Mouse (Mus musculus): ENCODE measurements around the gene Chrm2. TPM values are rescaled to one million over a fixed set of nuclear protein-coding genes. Genes with fewer than 3 reads are reported as not detected.

Gene Chrm2
- polyA plus RNA-seq, 1 experiment from 2014 or later, result 4.1 TPM

DNA sequence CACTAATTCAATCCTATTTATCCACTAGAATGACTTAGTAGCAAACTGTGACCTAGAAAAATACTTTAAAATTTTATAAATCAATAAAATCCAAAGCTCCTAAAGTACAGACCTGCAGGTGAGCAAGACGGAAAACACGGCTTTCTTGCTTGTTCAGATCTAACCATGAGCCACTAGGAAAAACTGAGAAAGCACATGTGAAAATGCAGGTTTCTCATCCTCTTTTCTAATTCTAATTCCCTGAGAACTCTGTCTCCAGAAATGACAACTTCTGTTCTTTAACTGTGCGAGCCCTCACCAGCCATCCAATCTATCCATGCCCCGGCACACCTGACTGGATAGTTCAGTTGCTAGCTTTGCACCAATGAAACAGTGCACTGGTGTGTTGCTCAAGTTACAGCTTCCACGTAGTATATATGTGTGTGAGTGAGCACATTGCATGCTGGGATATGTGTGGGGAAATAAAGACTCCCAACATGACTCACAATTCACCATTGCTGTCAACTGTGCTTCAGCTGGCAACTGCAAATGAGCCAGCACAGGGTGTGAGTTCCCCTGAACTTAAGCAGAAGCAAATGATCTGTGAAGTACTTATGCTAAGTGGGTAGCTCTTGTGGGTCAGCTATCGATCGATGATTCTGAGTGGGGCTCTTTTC, 119.3 kb downstream of the Chrm2 start:
- Histone ChIP-seq H3K27me3 (replicated peaks; ENCODE audit: insufficient read depth, low read length) (no peaks in the 10 kb centered on the region), H3K36me3 (ENCODE audit: insufficient read depth, low read length) (no peaks in the 10 kb centered on the region), H3K4me1 (ENCODE audit: insufficient read depth, low read depth, low read length) (no peaks in the 10 kb centered on the region), H3K9me3 (ENCODE audit: low read length) (no peaks in the 10 kb centered on the region), H3K4me3 (ENCODE audit: low read depth, low read length) (no peak overlapping the region), H3K27ac (ENCODE audit: low read length) (no peak overlapping the region), H3K9ac (replicated peaks; ENCODE audit: low read depth) (no peak overlapping the region), H3K4me2 (replicated peaks; ENCODE audit: low read depth, low read length) (no peak overlapping the region)
- WGBS, result 74% methylated on average over 7 of the region's 7 CpGs
- DNase-seq (ENCODE audit: low spot score) (peak; percentile 10), ATAC-seq (0 out of 2 replicates have a peak, but pooled peaks have one; percentile 43)
- no peak for TF ChIP-seq CTCF (IDR thresholded peaks at IDR 0.05)

DNA sequence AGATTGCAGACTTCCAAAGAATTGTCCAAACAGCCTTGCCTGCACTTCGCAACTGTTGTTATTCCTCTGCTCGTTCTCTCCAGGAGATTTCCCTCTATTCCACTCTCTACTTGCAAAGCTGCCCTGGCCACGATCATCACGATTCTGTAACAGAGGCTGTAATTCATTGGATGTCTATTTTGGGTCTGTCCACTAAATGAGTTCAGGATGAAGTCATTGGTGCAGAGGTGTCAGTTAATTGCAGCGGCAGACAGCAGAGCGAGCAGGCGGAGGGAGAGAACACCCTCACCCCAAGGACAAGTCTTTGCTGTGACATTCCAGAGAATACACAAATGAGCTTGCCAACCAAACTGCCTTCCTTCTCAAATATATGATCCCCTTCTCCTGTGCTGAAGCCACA, 120.1 kb downstream of the Chrm2 start:
- no peak for TF ChIP-seq CTCF (IDR thresholded peaks at IDR 0.05)
- no peak for TF ChIP-seq EP300 (IDR thresholded peaks at IDR 0.05)
- no peak overlapping the region for H3K4me2 ChIP-seq (replicated peaks; ENCODE audit: low read depth, low read length)
- DNase-seq (ENCODE audit: low spot score), result peak; percentile 42
- peak; percentile 37 for ATAC-seq
- H3K9me3 ChIP-seq (ENCODE audit: low read length), result no peaks in the 10 kb centered on the region
- no peaks in the 10 kb centered on the region for H3K36me3 ChIP-seq (ENCODE audit: insufficient read depth, low read length)
- H3K27ac ChIP-seq (ENCODE audit: low read length), result no peak overlapping the region
- no peak overlapping the region for H3K4me3 ChIP-seq (ENCODE audit: low read depth, low read length)
- WGBS, result 34% methylated on average over 7 of the region's 7 CpGs
- no peaks in the 10 kb centered on the region for H3K4me1 ChIP-seq (ENCODE audit: insufficient read depth, low read depth, low read length)
- H3K27me3 ChIP-seq (replicated peaks; ENCODE audit: insufficient read depth, low read length), result no peaks in the 10 kb centered on the region
- H3K9ac ChIP-seq (replicated peaks; ENCODE audit: low read depth), result no peak overlapping the region

- Histone ChIP-seq H3K9me3 (ENCODE audit: low read length) (no peaks in the 10 kb centered on the region), H3K27ac (ENCODE audit: low read length) (no peak overlapping the region), H3K9ac (replicated peaks; ENCODE audit: low read depth) (no peak overlapping the region), H3K4me2 (replicated peaks; ENCODE audit: low read depth, low read length) (no peak overlapping the region), H3K4me3 (ENCODE audit: low read depth, low read length) (no peak overlapping the region), H3K27me3 (replicated peaks; ENCODE audit: insufficient read depth, low read length) (no peaks in the 10 kb centered on the region), H3K4me1 (ENCODE audit: insufficient read depth, low read depth, low read length) (no peaks in the 10 kb centered on the region), H3K36me3 (ENCODE audit: insufficient read depth, low read length) (no peaks in the 10 kb centered on the region)
- no peak for ATAC-seq
- TF ChIP-seq EP300 (IDR thresholded peaks at IDR 0.05), result no peak
- TF ChIP-seq CTCF (IDR thresholded peaks at IDR 0.05), result no peak
- no peak for DNase-seq (ENCODE audit: low spot score)
- WGBS, result 35% methylated on average over 2 of the region's 2 CpGs
Observed at GRCm38 (mm10) chr6:36508469-36508868, 120.6 kb downstream of the Chrm2 start.

DNA sequence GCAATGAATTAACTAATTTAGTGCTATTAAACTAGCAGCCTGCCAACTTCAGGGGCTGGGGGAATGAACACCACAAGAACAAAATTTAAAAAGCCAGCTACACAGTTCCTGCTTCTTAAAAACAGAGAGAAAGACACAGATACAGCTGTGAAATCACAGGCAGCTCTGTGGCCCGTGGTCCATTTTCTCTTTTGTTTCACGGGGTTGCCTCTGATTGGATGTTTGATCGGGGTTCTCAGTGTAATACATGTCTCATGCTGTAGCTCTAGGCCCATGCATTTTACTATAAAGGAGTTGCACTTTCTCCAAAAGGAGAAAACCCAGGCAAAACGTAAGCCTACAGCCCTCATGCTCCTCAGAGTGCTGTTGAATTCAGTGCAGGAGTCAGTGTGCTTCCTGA, 128.6 kb downstream of the Chrm2 start:
- Histone ChIP-seq H3K4me2 (replicated peaks; ENCODE audit: low read depth, low read length) (no peak overlapping the region), H3K27me3 (replicated peaks; ENCODE audit: insufficient read depth, low read length) (no peaks in the 10 kb centered on the region), H3K4me3 (ENCODE audit: low read depth, low read length) (no peak overlapping the region), H3K36me3 (ENCODE audit: insufficient read depth, low read length) (no peaks in the 10 kb centered on the region), H3K9ac (replicated peaks; ENCODE audit: low read depth) (no peak overlapping the region), H3K9me3 (ENCODE audit: low read length) (no peaks in the 10 kb centered on the region), H3K4me1 (ENCODE audit: insufficient read depth, low read depth, low read length) (no peaks in the 10 kb centered on the region), H3K27ac (ENCODE audit: low read length) (no peak overlapping the region)
- DNase-seq (ENCODE audit: low spot score) (no peak), ATAC-seq (no peak)
- no peak for TF ChIP-seq EP300 (IDR thresholded peaks at IDR 0.05)
- TF ChIP-seq CTCF (IDR thresholded peaks at IDR 0.05), result no peak
- whole genome bisulfite sequencing, result 65% methylated on average over 4 of the region's 4 CpGs

- DNase-seq (ENCODE audit: low spot score), result peak; percentile 65
- H3K36me3 ChIP-seq (ENCODE audit: insufficient read depth, low read length), result no peaks in the 10 kb centered on the region
- TF ChIP-seq EP300 (IDR thresholded peaks at IDR 0.05), result 0 out of 2 replicates have a peak, but pooled peaks have one; percentile 38
- TF ChIP-seq CTCF (IDR thresholded peaks at IDR 0.05), result no peak
- WGBS, result 7% methylated on average over 5 of the region's 5 CpGs
- no peaks in the 10 kb centered on the region for H3K9me3 ChIP-seq (ENCODE audit: low read length)
- no peaks in the 10 kb centered on the region for H3K4me1 ChIP-seq (ENCODE audit: insufficient read depth, low read depth, low read length)
- H3K27ac ChIP-seq (ENCODE audit: low read length), result no peak overlapping the region
- H3K9ac ChIP-seq (replicated peaks; ENCODE audit: low read depth), result no peak overlapping the region
- peak; percentile 62 for ATAC-seq
- no peaks in the 10 kb centered on the region for H3K27me3 ChIP-seq (replicated peaks; ENCODE audit: insufficient read depth, low read length)
- no peak overlapping the region for H3K4me3 ChIP-seq (ENCODE audit: low read depth, low read length)
- H3K4me2 ChIP-seq (replicated peaks; ENCODE audit: low read depth, low read length), result peak overlapping the region; percentile 42
Observed at GRCm38 (mm10) chr6:36517242-36517641, 129.4 kb downstream of the Chrm2 start.

DNA sequence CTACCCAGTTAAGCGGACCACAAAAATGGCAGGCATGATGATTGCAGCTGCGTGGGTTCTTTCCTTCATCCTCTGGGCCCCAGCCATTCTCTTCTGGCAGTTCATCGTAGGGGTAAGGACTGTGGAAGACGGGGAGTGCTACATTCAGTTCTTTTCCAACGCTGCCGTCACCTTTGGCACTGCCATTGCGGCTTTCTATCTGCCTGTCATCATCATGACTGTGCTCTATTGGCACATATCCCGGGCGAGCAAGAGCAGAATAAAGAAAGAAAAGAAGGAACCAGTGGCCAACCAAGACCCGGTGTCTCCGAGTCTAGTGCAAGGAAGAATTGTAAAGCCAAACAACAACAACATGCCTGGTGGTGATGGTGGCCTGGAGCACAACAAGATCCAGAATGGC, 135.7 kb downstream of the Chrm2 start:
- TF ChIP-seq CTCF (IDR thresholded peaks at IDR 0.05) (no peak), EP300 (IDR thresholded peaks at IDR 0.05) (no peak)

More for the DNA sequence above, 135.7 kb downstream of the Chrm2 start:
- 83% methylated on average over 11 of the region's 11 CpGs for WGBS
- Histone ChIP-seq H3K4me1 (ENCODE audit: insufficient read depth, low read depth, low read length) (no peaks in the 10 kb centered on the region), H3K27ac (ENCODE audit: low read length) (no peak overlapping the region), H3K9ac (replicated peaks; ENCODE audit: low read depth) (no peak overlapping the region), H3K4me3 (ENCODE audit: low read depth, low read length) (no peak overlapping the region), H3K27me3 (replicated peaks; ENCODE audit: insufficient read depth, low read length) (no peaks in the 10 kb centered on the region), H3K36me3 (ENCODE audit: insufficient read depth, low read length) (no peaks in the 10 kb centered on the region), H3K4me2 (replicated peaks; ENCODE audit: low read depth, low read length) (no peak overlapping the region), H3K9me3 (ENCODE audit: low read length) (no peaks in the 10 kb centered on the region)
- no peak for ATAC-seq
- DNase-seq (ENCODE audit: low spot score), result no peak
